Mouse (Mus musculus): ENCODE measurements at regions not wholly inside any gene's neighbourhood (a gene's known extent, or its start where the extent isn't known, plus 50 kb on each side); places are given as distances from the start of the nearest gene placed in this dataset.

DNA sequence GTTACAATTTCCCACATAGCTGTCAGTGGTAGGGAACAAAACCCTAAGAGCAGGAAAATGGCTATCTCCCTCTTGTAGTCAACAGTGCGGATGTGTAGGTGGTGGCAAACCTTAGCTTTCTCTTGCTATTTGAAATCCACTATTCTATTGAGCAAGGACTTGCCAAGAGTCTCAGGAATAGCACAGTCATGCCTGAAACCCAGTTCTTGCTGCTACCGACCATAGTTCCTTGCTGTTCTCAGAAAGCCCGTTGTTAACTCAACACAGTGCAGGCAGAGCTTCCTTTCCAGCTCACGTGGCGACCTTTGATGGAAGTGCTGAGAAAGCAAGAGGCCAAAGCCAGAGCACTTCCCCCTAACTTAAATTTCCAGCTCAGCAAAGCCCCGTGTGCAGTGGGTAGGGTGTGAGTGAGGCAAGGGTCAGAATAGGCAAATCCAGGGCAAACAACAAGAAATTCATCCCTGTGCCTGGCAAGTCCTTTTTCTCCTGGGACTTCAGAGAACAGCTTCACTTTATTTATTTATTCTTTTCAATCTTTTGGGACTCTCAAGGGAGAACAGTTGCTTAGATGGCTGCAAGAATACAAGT, 131.9 kb downstream of the Snx18 start:
- no peak for TF ChIP-seq CEBPB (IDR thresholded peaks at IDR 0.05; ENCODE audit: insufficient read depth, poor library complexity, severe bottlenecking)
- Histone ChIP-seq H3K27me3 (ENCODE audit: control insufficient read depth, insufficient read depth, insufficient read length) (no peaks in the 10 kb centered on the region), H3K4me3 (no peak overlapping the region), H3K79me2 (ENCODE audit: control insufficient read depth, insufficient read depth) (no peaks in the 10 kb centered on the region), H3ac (ENCODE audit: control insufficient read depth, insufficient read length) (no peak overlapping the region), H3K36me3 (ENCODE audit: control insufficient read depth, insufficient read depth) (no peaks in the 10 kb centered on the region), H3K4me2 (ENCODE audit: low read depth) (no peak overlapping the region)

- H3K79me2 ChIP-seq (ENCODE audit: control insufficient read depth, insufficient read depth) = no peaks in the 10 kb centered on the region
- H3K4me2 ChIP-seq (ENCODE audit: low read depth) = no peak overlapping the region
- H3K36me3 ChIP-seq (ENCODE audit: control insufficient read depth, insufficient read depth) = no peaks in the 10 kb centered on the region
- no peak overlapping the region for H3K4me3 ChIP-seq
- no peak overlapping the region for H3ac ChIP-seq (ENCODE audit: control insufficient read depth, insufficient read length)
- TF ChIP-seq REST (IDR thresholded peaks at IDR 0.05; ENCODE audit: insufficient read depth, insufficient read length) (no peak), POLR2A (IDR thresholded peaks at IDR 0.05; ENCODE audit: insufficient read length, low read depth) (no peak), E2F4 (IDR thresholded peaks at IDR 0.05; ENCODE audit: insufficient read depth) (no peak), MYOD1 (IDR thresholded peaks at IDR 0.05; ENCODE audit: control insufficient read depth in 1 of 3, insufficient read length in 2 of 3, low read depth in 2 of 3) (no peak), CEBPB (IDR thresholded peaks at IDR 0.05; ENCODE audit: insufficient read depth, poor library complexity, severe bottlenecking) (no peak)
- H3K27me3 ChIP-seq (ENCODE audit: control insufficient read depth, insufficient read depth, insufficient read length) = no peaks in the 10 kb centered on the region
Observed at GRCm38 (mm10) chr13:113485511-113485910, 132.9 kb downstream of the Snx18 start.

DNA sequence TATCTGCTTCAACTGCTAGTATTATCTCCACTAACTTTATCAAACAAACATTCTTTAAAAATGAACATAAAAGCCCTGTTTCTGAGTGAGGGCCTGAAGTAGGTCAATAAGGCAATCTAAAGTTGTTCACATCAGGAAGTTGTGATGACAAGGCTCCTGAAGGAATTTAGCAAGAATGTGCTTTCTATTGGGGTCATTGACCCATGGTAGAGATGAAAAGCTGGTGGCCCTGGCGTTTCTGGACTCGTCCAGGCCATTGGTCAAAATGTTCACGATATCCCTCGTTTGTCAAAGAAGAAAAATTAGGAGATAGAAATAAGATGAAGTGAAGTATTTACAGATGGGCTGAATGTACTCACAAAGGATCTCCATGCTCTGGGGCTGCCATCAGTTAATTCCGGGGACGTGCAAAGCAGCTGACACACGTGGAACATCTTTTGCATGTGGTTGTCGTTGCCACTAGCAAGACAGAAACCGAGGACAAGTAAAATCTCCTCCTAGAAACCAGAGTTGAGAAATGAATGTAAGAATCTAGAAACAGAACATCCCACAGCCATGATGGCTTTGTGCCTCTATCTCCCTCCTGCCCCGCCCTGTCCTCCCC, 134.1 kb downstream of the Snx18 start:
- H3K27me3 ChIP-seq (ENCODE audit: control insufficient read depth, insufficient read depth, insufficient read length) = no peaks in the 10 kb centered on the region
- H3K4me3 ChIP-seq = no peak overlapping the region
- no peaks in the 10 kb centered on the region for H3K79me2 ChIP-seq (ENCODE audit: control insufficient read depth, insufficient read depth)
- H3K36me3 ChIP-seq (ENCODE audit: control insufficient read depth, insufficient read depth) = no peaks in the 10 kb centered on the region
- TF ChIP-seq POLR2AphosphoS2 (IDR thresholded peaks at IDR 0.05; ENCODE audit: insufficient read length, low read depth) (no peak), REST (IDR thresholded peaks at IDR 0.05; ENCODE audit: insufficient read depth, insufficient read length) (no peak), CEBPB (IDR thresholded peaks at IDR 0.05; ENCODE audit: insufficient read depth, poor library complexity, severe bottlenecking) (no peak), TCF12 (IDR thresholded peaks at IDR 0.05; ENCODE audit: insufficient read depth, poor library complexity, severe bottlenecking) (no peak), SRF (IDR thresholded peaks at IDR 0.05; ENCODE audit: control insufficient read depth, insufficient read length, low read depth) (no peak), POLR2A (IDR thresholded peaks at IDR 0.05; ENCODE audit: insufficient read length, low read depth) (no peak), MYOD1 (IDR thresholded peaks at IDR 0.05; ENCODE audit: control insufficient read depth in 1 of 3, insufficient read length in 2 of 3, low read depth in 2 of 3) (no peak), E2F4 (IDR thresholded peaks at IDR 0.05; ENCODE audit: insufficient read depth) (no peak), TCF3 (IDR thresholded peaks at IDR 0.05; ENCODE audit: insufficient read length, low read depth) (no peak), MYOG (IDR thresholded peaks at IDR 0.05; ENCODE audit: control insufficient read depth in 1 of 3, insufficient read depth in 1 of 3, insufficient read length in 2 of 3, low read depth in 2 of 3) (no peak), MAX (IDR thresholded peaks at IDR 0.05; ENCODE audit: low read depth) (no peak)
- no peak overlapping the region for H3ac ChIP-seq (ENCODE audit: control insufficient read depth, insufficient read length)
- H3K4me2 ChIP-seq (ENCODE audit: low read depth) = no peak overlapping the region

DNA sequence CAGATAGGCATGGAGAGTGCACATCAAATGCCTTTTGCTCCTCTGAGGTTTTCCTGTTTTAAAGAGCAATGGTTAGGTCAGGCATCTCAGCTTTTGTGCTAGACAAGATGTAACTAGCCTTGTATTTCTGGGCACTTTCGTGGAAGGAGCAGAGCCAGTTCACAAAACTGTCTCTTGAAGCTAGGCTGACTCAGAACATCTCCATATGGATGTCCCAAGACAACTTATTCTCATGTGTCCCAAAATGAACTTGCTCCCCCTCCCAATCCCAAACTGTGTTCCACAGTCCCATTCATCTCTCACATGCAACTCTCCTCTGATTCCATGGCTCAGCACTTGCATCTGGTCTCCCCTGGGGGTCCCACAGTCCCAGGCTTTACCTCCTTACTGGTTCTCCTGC, 135.5 kb downstream of the Snx18 start:
- Histone ChIP-seq H3K36me3 (ENCODE audit: control insufficient read depth, insufficient read depth) (no peaks in the 10 kb centered on the region), H3K27me3 (ENCODE audit: control insufficient read depth, insufficient read depth, insufficient read length) (no peaks in the 10 kb centered on the region), H3K4me2 (ENCODE audit: low read depth) (no peak overlapping the region), H3ac (ENCODE audit: control insufficient read depth, insufficient read length) (no peak overlapping the region), H3K79me2 (ENCODE audit: control insufficient read depth, insufficient read depth) (no peaks in the 10 kb centered on the region), H3K4me3 (no peak overlapping the region)
- TF ChIP-seq TCF12 (IDR thresholded peaks at IDR 0.05; ENCODE audit: insufficient read depth, poor library complexity, severe bottlenecking) (no peak), POLR2AphosphoS2 (IDR thresholded peaks at IDR 0.05; ENCODE audit: insufficient read length, low read depth) (no peak), MAX (IDR thresholded peaks at IDR 0.05; ENCODE audit: low read depth) (no peak), REST (IDR thresholded peaks at IDR 0.05; ENCODE audit: insufficient read depth, insufficient read length) (no peak), TCF3 (IDR thresholded peaks at IDR 0.05; ENCODE audit: insufficient read length, low read depth) (no peak), MYOG (IDR thresholded peaks at IDR 0.05; ENCODE audit: control insufficient read depth in 1 of 3, insufficient read depth in 1 of 3, insufficient read length in 2 of 3, low read depth in 2 of 3) (no peak), USF1 (IDR thresholded peaks at IDR 0.05; ENCODE audit: low read depth) (no peak)

DNA sequence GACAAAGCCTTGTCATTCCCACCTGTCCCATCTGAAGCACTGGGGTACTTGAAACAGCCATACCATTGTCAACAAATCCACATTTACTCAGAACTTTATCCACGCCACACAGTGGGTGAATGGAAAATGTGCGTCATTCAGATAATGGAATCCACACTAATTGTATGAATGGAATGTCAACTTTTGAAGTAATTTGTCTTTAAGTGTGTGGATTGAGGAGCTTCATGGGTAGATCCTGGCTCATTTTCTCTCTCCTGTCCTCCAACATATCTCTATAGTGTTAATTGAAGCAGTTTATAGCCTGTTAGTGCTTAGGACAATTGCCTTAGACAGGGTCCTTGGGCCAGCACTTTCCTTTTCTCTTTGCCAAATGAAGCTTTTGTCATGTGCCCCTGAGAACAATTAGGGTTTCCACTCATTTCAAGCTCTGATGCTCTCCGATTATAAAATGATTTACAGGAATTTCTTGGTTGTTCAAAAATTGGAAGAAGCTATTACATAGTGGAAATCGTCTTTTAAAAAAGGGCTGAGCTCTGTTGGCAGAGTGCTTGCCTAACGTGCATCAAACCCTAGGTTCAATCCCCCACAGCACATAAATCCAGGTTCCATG, 140.4 kb downstream of the Snx18 start:
- Histone ChIP-seq H3K27me3 (ENCODE audit: control insufficient read depth, insufficient read depth, insufficient read length) (no peaks in the 10 kb centered on the region), H3K4me2 (ENCODE audit: low read depth) (no peak overlapping the region), H3K79me2 (ENCODE audit: control insufficient read depth, insufficient read depth) (no peaks in the 10 kb centered on the region), H3K36me3 (ENCODE audit: control insufficient read depth, insufficient read depth) (no peaks in the 10 kb centered on the region), H3ac (ENCODE audit: control insufficient read depth, insufficient read length) (no peak overlapping the region), H3K4me3 (no peak overlapping the region)
- TF ChIP-seq SRF (IDR thresholded peaks at IDR 0.05; ENCODE audit: control insufficient read depth, insufficient read length, low read depth) (no peak), POLR2A (IDR thresholded peaks at IDR 0.05; ENCODE audit: insufficient read length, low read depth) (no peak), USF1 (IDR thresholded peaks at IDR 0.05; ENCODE audit: low read depth) (no peak), TCF3 (IDR thresholded peaks at IDR 0.05; ENCODE audit: insufficient read length, low read depth) (no peak), E2F4 (IDR thresholded peaks at IDR 0.05; ENCODE audit: insufficient read depth) (no peak), POLR2AphosphoS2 (IDR thresholded peaks at IDR 0.05; ENCODE audit: insufficient read length, low read depth) (no peak), REST (IDR thresholded peaks at IDR 0.05; ENCODE audit: insufficient read depth, insufficient read length) (no peak)
